Mouse (Mus musculus): ENCODE results near the gene D130043K22Rik.

D130043K22Rik gene

GRCm38 (mm10) chr13:24945567-24945966, 100.6 kb downstream of the D130043K22Rik start:
- no peak for DNase-seq (ENCODE audit: low spot score)

- no peak for DNase-seq (ENCODE audit: low spot score)
These were observed 102.2 kb downstream of the D130043K22Rik start for GRCm38 (mm10) chr13:24947158-24947557.

GRCm38 (mm10) chr13:24948870-24949269, 103.9 kb downstream of the D130043K22Rik start:
- no peak for DNase-seq (ENCODE audit: low spot score)
